Mouse (Mus musculus): ENCODE measurements at regions not wholly inside any gene's neighbourhood (a gene's known extent, or its start where the extent isn't known, plus 50 kb on each side); places are given as distances from the start of the nearest gene placed in this dataset.
"Not testable (repeated sequence)": the region's sequence is repeated elsewhere in the genome, so short reads cannot be mapped to it uniquely, and the experiment has no call there.

DNA sequence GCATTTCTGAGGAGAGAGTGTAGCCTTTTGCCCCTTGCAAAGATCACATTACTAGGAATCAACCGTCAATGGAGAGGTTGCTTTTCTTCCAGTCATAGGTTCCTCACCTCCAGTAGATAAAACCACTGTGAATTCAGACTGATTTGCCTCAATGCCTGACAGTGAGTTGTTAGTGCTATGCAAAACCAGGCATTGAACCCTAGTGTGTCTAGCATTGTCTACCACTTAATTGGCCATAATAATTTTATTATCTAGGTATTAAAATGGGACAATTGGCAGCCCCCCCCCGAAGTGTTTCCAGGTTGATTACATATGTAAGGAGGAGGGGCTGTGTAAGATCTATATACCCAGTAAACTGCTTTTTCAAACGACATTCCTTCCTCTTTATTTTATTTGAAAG is 147.0 kb downstream of the Brms1l start:
- no peak for ATAC-seq (replicated peaks in 1 of 2; ENCODE audit: insufficient read depth in 1 of 2, low FRiP score in 2 of 2, low TSS enrichment in 1 of 2, low read depth in 1 of 2, poor library complexity in 2 of 2, severe bottlenecking in 2 of 2)

DNA sequence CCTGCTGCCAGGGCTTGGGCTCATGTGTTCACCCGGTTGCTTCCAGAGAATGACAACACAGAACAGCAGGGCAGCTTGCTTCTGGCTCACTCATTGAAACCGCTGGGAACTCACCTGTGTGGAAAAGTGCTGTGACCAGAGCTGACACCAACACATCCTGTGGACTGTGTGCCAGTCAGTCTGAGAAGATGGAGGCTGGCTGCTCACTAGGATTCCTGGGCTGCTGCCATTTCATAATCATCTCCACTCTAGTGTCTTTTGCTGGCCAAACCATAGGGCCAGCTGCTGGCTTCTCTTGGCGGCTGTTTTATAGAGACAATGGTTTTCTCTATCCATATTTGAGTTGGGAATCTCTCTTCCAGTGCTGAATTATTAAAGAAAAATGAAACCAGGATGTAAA is 138.1 kb downstream of the Brms1l start:
- no peak for ATAC-seq (replicated peaks in 1 of 2; ENCODE audit: insufficient read depth in 1 of 2, low FRiP score in 2 of 2, low TSS enrichment in 1 of 2, low read depth in 1 of 2, poor library complexity in 2 of 2, severe bottlenecking in 2 of 2)

DNA sequence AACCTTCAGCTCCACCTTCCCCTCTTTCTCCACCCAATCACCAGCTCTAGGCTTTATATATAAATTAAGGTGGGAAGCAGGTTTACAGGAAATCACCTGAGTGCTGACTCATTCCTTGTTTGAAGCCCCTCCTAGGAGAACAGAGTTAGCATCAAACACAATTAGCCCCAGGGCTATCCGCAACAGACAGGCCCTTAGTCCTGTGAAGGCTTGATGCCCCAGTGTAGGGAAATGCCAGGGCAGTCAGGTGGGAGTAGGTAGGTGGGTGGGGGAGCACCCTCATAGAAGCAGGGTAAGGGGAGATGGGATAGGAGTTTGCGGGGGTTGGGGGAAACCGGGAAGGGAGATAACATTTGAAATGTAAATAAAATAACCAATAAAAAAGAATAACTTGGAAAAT is 123.2 kb downstream of the Brms1l start:
- ATAC-seq (replicated peaks in 1 of 2; ENCODE audit: insufficient read depth in 1 of 2, low FRiP score in 2 of 2, low TSS enrichment in 1 of 2, low read depth in 1 of 2, poor library complexity in 2 of 2, severe bottlenecking in 2 of 2): not testable (repeated sequence)

DNA sequence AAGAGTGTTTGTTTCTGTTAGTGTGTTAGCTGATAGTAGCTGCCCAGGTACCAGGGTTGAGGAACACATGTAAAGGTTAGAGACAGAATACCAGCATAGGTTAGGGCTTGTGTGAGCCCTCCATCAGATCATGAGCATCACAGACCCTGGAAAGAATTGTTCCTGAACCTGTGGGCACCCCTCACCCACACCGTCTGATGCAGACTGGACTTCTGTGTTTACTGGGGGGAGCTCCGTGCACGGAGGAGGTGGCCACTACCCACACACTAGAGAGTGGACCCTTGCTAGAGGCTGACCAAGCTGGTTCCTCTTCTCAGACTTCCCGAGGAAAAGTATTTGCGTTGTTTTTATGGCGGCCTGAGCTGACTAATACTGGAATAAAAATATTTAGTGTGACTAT is 104.4 kb downstream of the Brms1l start:
- no peak for ATAC-seq (replicated peaks in 1 of 2; ENCODE audit: insufficient read depth in 1 of 2, low FRiP score in 2 of 2, low TSS enrichment in 1 of 2, low read depth in 1 of 2, poor library complexity in 2 of 2, severe bottlenecking in 2 of 2)

DNA sequence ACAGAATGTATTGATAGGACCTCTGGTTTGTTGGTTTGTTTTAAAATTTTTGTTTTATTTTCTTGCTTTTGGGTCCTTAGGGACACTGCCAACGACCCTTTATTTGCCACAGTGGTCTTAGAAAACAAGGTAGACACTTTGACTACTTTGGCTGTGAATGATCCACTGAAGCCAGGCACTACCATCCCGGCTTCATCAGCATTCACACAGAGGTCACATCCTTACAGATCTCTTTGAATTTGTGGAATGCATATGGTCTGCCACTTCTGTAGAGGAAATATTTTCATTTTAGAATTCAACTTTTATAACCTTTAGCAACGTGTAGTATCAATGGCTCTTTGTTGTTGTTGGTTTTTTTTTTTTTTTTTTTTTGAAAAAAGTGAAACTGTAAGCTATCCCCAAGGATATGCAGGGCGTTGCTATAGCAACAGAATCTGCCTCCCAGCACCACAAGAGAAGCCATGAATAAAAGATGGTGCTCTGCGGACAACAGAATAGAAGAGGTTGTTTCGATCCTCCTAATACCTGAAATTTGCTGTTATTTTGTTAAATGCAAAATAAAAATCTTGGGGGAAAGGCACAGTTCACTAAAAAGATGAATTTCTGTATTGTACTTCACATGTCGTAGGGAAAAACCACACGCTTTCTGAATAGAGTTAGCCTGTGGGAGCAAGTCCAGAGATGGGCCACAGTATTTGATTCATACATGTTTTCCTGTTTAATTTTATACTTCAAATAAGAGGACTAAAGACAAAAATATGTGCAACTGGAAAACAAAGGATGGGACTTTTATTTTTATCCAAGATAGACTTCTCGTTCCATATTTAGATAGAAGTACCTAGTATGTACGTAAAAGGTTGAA is 103.4 kb downstream of the Brms1l start:
- ATAC-seq (replicated peaks in 1 of 2; ENCODE audit: insufficient read depth in 1 of 2, low FRiP score in 2 of 2, low TSS enrichment in 1 of 2, low read depth in 1 of 2, poor library complexity in 2 of 2, severe bottlenecking in 2 of 2): no peak

DNA sequence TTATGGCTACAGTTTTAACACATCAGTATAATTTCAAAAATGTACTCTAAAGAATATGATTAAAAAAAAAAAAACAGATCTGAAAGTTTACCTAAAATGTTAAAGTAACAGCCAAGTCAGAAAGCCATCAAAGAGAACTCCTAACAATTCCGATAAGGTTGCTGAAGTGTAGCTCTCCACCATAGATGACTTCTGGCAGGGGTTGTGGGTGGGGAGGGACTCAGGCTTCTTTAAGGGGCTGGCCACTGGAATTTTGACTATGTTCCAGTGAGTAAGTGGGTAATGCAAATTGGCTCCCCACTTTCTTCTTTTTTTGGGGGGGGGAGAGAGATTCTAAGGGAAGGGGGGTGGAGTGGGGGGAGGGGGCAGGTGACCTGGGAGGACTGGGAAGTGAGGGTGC is 98.0 kb downstream of the Brms1l start:
- no peak for ATAC-seq (replicated peaks in 1 of 2; ENCODE audit: insufficient read depth in 1 of 2, low FRiP score in 2 of 2, low TSS enrichment in 1 of 2, low read depth in 1 of 2, poor library complexity in 2 of 2, severe bottlenecking in 2 of 2)

DNA sequence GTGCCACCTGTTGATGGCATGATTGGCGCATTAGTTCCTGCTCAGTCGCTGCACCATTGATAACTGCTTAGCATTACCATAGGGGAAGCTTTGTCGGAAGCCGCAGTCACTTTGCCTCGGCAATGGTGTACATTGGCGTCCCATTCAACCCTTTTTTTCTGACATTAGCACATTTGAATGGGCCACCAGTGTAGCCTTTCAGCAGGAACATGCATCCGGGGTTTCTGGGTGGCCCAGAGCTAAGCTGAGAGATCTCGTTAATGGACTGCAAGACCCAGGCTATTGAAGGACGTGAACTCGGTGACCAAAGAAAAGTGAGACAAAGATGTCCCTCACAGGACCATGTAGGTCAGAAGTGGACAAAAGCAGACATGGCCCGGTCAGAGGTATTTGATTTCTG is 97.3 kb downstream of the Brms1l start:
- ATAC-seq (replicated peaks in 1 of 2; ENCODE audit: insufficient read depth in 1 of 2, low FRiP score in 2 of 2, low TSS enrichment in 1 of 2, low read depth in 1 of 2, poor library complexity in 2 of 2, severe bottlenecking in 2 of 2): no peak

DNA sequence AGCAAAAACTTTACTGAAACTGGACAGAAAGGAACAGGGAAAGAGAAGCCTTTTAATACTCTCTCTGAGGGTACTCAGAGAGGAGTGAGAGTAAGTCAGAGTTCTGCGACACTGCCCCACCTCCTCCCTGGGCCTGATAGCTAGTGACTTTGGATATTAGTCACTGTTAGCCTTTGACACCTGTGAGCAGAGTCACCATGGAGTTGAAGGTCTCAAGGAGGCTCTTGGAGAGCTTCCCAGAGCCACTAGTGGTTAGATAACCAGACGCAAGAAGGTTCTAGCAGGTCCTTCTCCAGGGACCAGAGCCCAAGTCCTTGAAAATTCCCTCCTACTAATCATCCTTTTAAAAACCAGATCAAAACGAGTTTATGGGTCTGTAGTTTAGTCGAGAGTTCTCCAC is 94.3 kb downstream of the Brms1l start:
- no peak for ATAC-seq (replicated peaks in 1 of 2; ENCODE audit: insufficient read depth in 1 of 2, low FRiP score in 2 of 2, low TSS enrichment in 1 of 2, low read depth in 1 of 2, poor library complexity in 2 of 2, severe bottlenecking in 2 of 2)

DNA sequence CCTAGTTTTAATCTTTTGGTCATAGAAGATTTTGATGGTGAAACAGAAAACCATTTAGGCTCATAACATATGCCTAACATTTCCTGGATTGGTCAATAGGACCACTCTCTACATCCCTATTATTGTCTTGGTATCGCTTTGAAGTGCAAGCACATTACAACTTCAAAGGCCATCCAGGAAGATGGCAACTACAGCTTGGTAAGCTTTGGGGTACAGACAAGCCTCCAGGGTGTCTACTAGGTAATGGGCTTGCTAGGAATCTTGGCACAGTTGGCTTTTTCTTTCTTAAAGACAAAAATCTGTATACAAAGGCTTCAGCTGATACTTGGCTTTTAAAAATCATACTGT is 90.8 kb downstream of the Brms1l start:
- no peak for ATAC-seq (replicated peaks in 1 of 2; ENCODE audit: insufficient read depth in 1 of 2, low FRiP score in 2 of 2, low TSS enrichment in 1 of 2, low read depth in 1 of 2, poor library complexity in 2 of 2, severe bottlenecking in 2 of 2)

DNA sequence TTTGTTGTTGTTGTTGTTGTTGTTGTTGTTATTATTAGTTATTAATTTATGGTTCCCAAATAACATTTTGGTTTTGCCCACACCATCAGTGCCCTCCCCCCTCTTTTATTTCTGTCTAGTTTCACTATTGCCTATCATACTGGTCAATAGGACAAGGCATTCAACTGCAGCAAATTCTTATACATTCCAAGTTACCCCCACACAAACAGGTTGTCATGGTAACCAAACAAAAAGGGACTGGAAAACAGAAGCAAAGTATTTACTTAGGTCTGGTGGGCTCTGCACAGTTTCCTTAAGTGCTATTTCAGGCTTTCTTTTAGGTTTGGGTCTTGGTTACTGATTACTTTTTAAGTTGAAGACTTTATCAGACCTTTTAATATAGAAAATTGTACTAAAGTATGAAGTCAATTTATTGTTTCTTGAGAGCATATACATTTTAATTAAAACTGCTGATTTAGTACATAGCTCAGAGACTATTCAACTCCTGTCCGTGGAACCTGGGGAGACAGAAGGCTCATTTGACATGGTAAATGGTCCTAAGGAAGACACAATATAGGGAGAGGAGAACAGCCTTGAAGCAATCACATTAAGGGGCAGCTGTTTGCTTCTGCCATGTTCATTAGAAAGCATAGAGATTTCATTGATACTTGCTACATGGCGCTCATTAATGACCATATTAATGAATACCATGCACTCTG is 90.3 kb downstream of the Brms1l start:
- no peak for ATAC-seq (replicated peaks in 1 of 2; ENCODE audit: insufficient read depth in 1 of 2, low FRiP score in 2 of 2, low TSS enrichment in 1 of 2, low read depth in 1 of 2, poor library complexity in 2 of 2, severe bottlenecking in 2 of 2)

All from hematopoietic stem cell, adult 5-6 weeks (primary cell).